Mouse (Mus musculus) frontal cortex, postnatal 36 days (tissue): ENCODE results near the gene Mex3d.

Experiments used
- DNase-seq, 2 experiments: peaks; one replicate each; pipeline ENCODE4 v3.0.0; 2022; ENCODE audit warnings: low spot score in 2 of 2

The Mex3d gene

GRCm38 (mm10) chr10:80330888-80331287 lies 56.6 kb downstream of the Mex3d start:
- DNase-seq = no peak
